Mouse (Mus musculus): ENCODE measurements around the gene Prss38. TPM values are rescaled to one million over a fixed set of nuclear protein-coding genes. Genes with fewer than 3 reads are reported as not detected.
"Not testable (repeated sequence)": the region's sequence is repeated elsewhere in the genome, so short reads cannot be mapped to it uniquely, and the experiment has no call there.

Gene Prss38
- polyA plus RNA-seq, 1 experiment from 2014 or later = not detected

DNA sequence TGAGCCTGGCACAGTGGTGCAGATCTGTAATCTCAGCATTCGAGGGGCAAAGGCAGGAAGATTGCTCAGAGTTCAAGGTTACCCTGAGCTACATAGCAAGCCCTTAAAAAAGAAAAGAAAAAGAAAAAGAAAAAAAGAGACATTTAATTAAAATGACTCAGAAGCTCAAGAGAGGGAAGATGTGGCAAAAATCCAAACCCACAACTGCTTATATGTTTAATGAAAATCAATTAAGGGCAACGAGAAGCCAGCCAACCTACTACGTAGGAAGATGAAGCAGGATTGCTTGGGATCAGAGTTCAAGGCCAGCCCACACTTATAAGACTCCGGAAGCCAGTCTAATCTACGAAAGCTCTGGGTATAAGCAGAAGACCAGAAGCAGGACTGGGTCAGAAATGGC, 19.0 kb upstream of the Prss38 start:
- peaks cover 5% of the 10 kb centered on the region; the same call in 1 of the 2 replicates for H3K4me1 ChIP-seq
- no peak overlapping the region for H3K4me3 ChIP-seq
- H3K9me3 ChIP-seq = no peaks in the 10 kb centered on the region
- no peak overlapping the region for H3K9ac ChIP-seq
- H3K4me2 ChIP-seq (replicated peaks) = no peak overlapping the region
- 96% methylated on average over 5 of the region's 5 CpGs for WGBS
- H3K27me3 ChIP-seq (replicated peaks) = no peaks in the 10 kb centered on the region
- no peaks in the 10 kb centered on the region for H3K36me3 ChIP-seq
- no peak for ATAC-seq (ENCODE audit: low FRiP score, low read depth)
- no peak overlapping the region for H3K27ac ChIP-seq

DNA sequence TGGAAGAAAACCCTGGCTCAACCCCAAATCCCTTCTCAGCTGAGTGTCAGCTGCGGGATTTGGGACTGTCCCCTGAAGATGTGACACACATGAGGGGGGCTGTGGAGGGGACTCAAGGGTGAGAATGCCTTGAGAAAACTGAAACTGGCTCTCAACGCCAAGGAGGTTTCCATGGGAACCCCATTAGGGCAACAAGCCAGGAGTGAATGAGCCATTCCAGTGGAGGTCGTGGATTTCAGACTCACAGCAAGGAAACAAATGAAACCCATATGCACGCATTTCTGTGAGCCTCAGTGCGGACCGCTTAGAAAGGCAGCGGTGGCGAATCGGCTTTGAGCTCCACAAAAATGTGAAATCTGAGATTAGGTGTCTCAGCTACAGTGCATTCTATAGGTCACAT, 18.1 kb upstream of the Prss38 start:
- Histone ChIP-seq H3K9ac (no peak overlapping the region), H3K27ac (no peak overlapping the region), H3K4me1 (peaks cover 5% of the 10 kb centered on the region), H3K9me3 (no peaks in the 10 kb centered on the region), H3K4me3 (no peak overlapping the region), H3K36me3 (no peaks in the 10 kb centered on the region), H3K4me2 (replicated peaks) (no peak overlapping the region), H3K27me3 (replicated peaks) (no peaks in the 10 kb centered on the region)
- no peak for ATAC-seq (ENCODE audit: low FRiP score, low read depth)
- WGBS = 46% methylated on average over 9 of the region's 9 CpGs

DNA sequence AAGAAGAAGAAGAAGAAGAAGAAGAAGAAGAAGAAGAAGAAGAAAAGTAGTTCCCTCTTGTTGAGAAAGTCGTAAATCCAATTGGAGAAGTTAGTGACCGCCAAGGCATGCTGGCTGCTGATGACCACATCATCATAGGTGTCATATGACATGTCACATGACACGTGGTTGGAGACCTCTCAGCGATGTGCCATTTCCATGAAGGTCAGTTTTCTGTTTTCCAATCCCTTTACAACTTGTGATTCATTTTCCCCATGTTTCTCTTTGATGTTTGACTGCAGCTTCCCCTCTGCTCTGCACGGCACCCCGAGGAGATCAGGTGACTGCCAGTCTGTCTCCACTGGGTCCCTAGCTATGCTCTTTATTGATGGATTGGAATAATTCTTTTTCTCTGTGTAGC, 16.8 kb upstream of the Prss38 start:
- Histone ChIP-seq H3K4me1 (peaks cover 5% of the 10 kb centered on the region), H3K9me3 (no peaks in the 10 kb centered on the region), H3K4me3 (no peak overlapping the region), H3K9ac (no peak overlapping the region), H3K36me3 (no peaks in the 10 kb centered on the region), H3K4me2 (replicated peaks) (no peak overlapping the region), H3K27ac (no peak overlapping the region), H3K27me3 (replicated peaks) (no peaks in the 10 kb centered on the region)
- ATAC-seq (ENCODE audit: low FRiP score, low read depth) = no peak
- WGBS = 61% methylated on average over 6 of the region's 6 CpGs

DNA sequence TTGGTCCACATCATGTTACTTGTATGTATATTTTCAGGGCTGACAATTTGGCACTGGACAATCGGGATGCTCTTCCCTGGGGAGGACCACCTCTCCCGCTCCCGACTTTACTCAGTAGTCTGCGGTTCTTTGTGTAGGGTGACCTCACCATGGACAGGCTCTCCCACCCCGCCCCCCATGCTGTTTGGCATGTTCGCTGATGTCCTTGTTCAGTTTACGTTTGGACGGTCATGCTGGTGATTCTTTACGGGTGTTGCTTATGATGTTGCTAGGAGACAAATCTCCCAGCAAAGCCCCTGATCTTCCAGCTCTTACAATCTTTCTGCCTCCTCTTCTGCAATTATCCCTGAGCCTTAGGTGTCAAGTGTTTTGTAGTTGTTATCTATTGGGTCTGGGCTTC, 15.0 kb upstream of the Prss38 start:
- 51% methylated on average over 9 of the region's 9 CpGs for WGBS

DNA sequence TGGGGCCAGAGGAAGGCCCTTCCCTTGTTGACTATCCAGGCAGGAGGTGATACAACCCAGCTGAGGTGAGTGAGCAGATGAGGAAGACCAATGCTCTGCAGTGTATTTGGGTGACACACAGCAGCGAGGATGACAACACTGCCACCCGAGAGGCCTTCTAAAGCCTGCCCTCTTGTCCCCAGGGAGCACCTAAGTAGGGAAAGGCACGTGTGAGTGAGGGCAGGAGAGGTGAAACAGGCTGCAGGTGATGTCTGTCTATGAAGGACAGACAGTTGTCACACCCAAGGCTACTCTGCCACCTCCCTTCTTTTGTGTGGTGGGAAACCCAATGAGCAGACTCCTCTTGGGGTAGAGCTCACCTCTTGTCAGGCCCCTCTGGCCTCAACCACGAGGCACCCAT, 14.2 kb upstream of the Prss38 start:
- no peak overlapping the region for H3K9ac ChIP-seq
- H3K27me3 ChIP-seq (replicated peaks) = no peaks in the 10 kb centered on the region
- H3K4me2 ChIP-seq (replicated peaks) = no peak overlapping the region
- H3K27ac ChIP-seq = no peak overlapping the region
- H3K36me3 ChIP-seq = no peaks in the 10 kb centered on the region
- H3K4me1 ChIP-seq = peaks cover 11% of the 10 kb centered on the region
- no peak for ATAC-seq (ENCODE audit: low FRiP score, low read depth)
- no peaks in the 10 kb centered on the region for H3K9me3 ChIP-seq
- 73% methylated on average over 4 of the region's 4 CpGs for WGBS
- H3K4me3 ChIP-seq = no peak overlapping the region

More for the DNA sequence above, 15.0 kb upstream of the Prss38 start:
- H3K27ac ChIP-seq = no peak overlapping the region
- no peak overlapping the region for H3K9ac ChIP-seq
- no peak overlapping the region for H3K4me2 ChIP-seq (replicated peaks)
- no peak for ATAC-seq (ENCODE audit: low FRiP score, low read depth)
- H3K4me3 ChIP-seq = no peak overlapping the region
- H3K4me1 ChIP-seq = peaks cover 5% of the 10 kb centered on the region
- H3K27me3 ChIP-seq (replicated peaks) = no peaks in the 10 kb centered on the region
- H3K9me3 ChIP-seq = no peaks in the 10 kb centered on the region
- H3K36me3 ChIP-seq = no peaks in the 10 kb centered on the region

DNA sequence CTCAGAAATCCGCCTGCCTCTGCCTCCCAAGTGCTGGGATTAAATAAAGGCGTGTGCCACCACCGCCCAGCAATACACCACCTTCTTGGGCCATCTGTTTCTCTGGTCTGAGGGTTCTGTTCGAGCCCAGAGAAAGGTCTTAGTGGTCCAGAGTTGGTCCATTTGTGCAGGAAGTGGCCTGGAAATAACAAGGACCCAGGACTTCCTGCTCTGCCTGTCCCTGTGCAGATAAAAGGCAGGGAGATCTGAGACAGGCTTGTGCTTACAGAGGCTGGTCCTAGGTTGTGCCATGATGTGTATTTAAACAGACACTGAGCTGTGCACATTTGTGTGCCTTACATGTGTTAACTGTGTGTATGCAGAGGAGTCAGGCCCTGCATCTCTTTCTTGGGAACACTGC, 13.3 kb upstream of the Prss38 start:
- ATAC-seq (ENCODE audit: low FRiP score, low read depth) = no peak

DNA sequence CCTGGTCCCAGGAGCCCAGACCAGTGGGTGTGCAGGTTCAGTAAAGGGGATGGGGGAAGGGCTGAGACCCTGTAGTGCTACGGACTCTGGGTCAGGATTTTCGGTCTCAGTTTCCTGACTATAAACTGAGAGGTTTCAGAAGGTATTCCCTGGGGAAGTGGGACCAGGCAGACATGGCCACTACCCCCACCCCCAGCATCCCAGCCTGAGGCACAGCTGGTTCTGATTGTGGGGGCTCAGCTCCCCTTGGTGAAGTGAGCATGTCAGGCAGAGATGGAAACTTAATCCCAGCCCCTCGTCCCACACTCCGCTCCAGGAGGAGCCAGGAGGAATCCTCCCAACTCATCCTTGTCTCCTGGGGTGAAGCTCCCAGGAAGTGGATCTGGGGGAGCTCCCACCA, 12.0 kb upstream of the Prss38 start:
- WGBS = 69% methylated on average over 4 of the region's 4 CpGs

More for the DNA sequence above, 13.3 kb upstream of the Prss38 start:
- Histone ChIP-seq H3K36me3 (no peaks in the 10 kb centered on the region), H3K4me3 (no peak overlapping the region), H3K4me2 (replicated peaks) (no peak overlapping the region), H3K9me3 (no peaks in the 10 kb centered on the region), H3K9ac (no peak overlapping the region), H3K27ac (no peak overlapping the region), H3K4me1 (peaks cover 11% of the 10 kb centered on the region), H3K27me3 (replicated peaks) (no peaks in the 10 kb centered on the region)
- WGBS = 82% methylated on average over 4 of the region's 4 CpGs

DNA sequence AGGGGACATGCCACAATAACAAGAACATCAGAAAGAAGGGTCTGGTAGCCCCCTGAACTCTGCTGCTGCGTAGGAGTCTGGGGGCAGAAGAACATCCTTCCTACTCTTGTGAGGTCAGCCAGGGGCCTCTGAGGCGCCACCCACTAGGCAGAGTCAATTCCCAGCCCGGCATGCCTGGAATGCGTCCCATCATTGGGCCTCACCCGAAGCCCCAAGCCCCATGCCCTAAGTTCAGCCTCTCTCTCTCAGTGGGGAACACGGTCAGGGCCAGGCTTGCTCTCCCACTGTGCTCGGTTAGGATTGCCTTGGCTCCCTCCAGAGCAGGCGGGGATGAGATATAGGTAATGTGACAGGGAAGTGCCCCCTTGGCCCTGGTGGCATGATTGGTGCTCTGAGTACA, 9.7 kb upstream of the Prss38 start:
- H3K4me3 ChIP-seq = no peak overlapping the region
- H3K36me3 ChIP-seq = no peaks in the 10 kb centered on the region
- WGBS = 6% methylated on average over 8 of the region's 8 CpGs
- H3K27me3 ChIP-seq (replicated peaks) = no peaks in the 10 kb centered on the region
- H3K27ac ChIP-seq = no peak overlapping the region
- no peak overlapping the region for H3K4me2 ChIP-seq (replicated peaks)
- no peaks in the 10 kb centered on the region for H3K9me3 ChIP-seq
- ATAC-seq (ENCODE audit: low FRiP score, low read depth) = no peak
- no peak overlapping the region for H3K9ac ChIP-seq
- H3K4me1 ChIP-seq = peaks cover 7% of the 10 kb centered on the region

More for the DNA sequence above, 12.0 kb upstream of the Prss38 start:
- peaks cover 7% of the 10 kb centered on the region for H3K4me1 ChIP-seq
- H3K4me3 ChIP-seq = no peak overlapping the region
- no peaks in the 10 kb centered on the region for H3K9me3 ChIP-seq
- H3K27ac ChIP-seq = no peak overlapping the region
- H3K9ac ChIP-seq = no peak overlapping the region
- no peak for ATAC-seq (ENCODE audit: low FRiP score, low read depth)
- H3K27me3 ChIP-seq (replicated peaks) = no peaks in the 10 kb centered on the region
- no peak overlapping the region for H3K4me2 ChIP-seq (replicated peaks)
- H3K36me3 ChIP-seq = no peaks in the 10 kb centered on the region

DNA sequence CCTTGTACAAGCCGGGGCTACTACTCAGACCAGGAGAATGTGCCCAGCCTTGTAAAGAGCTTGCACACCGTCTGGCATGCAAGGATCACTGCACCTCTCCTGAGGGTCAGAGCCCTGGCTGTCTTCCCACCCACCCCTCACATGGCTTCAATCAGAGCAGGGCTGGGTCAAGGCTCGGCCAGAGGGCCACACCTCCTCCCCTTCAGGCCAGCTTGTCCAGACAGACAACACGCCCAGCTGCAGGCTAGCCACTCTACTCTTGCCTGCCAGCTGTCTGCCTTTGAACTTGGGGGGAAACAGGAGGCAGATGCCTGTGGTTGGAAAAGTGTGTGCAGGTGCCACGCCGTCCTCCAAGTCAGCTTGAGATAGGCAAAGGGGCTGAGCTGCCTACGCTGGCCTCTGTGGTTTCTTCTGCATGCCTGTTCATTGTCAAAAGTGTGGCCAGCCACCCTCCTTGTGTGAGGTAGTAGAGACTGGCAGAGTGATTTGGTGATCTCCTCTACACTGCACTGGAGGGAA, 9.0 kb upstream of the Prss38 start:
- no peak overlapping the region for H3K9ac ChIP-seq
- H3K9me3 ChIP-seq = no peaks in the 10 kb centered on the region
- no peak overlapping the region for H3K27ac ChIP-seq
- peaks cover 7% of the 10 kb centered on the region for H3K4me1 ChIP-seq
- no peak for ATAC-seq (ENCODE audit: low FRiP score, low read depth)
- no peaks in the 10 kb centered on the region for H3K36me3 ChIP-seq
- no peak overlapping the region for H3K4me2 ChIP-seq (replicated peaks)
- 46% methylated on average over 7 of the region's 7 CpGs for WGBS
- H3K4me3 ChIP-seq = no peak overlapping the region
- H3K27me3 ChIP-seq (replicated peaks) = no peaks in the 10 kb centered on the region

DNA sequence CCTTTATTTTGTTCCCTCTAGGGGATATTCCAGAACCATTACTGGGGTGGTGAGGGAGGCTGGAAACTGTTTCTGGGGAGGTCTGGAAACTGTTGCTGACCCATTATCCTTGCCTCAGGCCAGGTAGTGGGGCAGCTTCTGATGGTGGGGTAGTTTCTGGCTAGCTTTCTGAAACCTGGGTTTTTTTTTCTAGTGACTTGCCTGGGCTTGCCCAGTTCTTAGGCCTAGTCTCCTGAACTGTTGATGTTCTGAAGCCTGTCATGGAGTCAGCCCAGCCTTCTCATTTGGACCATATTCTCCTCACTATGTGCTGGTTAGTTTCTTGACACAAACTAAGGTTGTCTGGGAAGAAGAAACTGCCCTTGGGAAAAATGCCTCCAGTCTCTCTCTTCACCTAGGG, 4.1 kb upstream of the Prss38 start:
- Histone ChIP-seq H3K4me2 (replicated peaks) (no peak overlapping the region), H3K9ac (no peak overlapping the region), H3K36me3 (no peaks in the 10 kb centered on the region), H3K9me3 (no peaks in the 10 kb centered on the region), H3K4me3 (no peak overlapping the region), H3K4me1 (no peaks in the 10 kb centered on the region), H3K27me3 (replicated peaks) (no peaks in the 10 kb centered on the region), H3K27ac (no peak overlapping the region)
- ATAC-seq (ENCODE audit: low FRiP score, low read depth) = no peak

DNA sequence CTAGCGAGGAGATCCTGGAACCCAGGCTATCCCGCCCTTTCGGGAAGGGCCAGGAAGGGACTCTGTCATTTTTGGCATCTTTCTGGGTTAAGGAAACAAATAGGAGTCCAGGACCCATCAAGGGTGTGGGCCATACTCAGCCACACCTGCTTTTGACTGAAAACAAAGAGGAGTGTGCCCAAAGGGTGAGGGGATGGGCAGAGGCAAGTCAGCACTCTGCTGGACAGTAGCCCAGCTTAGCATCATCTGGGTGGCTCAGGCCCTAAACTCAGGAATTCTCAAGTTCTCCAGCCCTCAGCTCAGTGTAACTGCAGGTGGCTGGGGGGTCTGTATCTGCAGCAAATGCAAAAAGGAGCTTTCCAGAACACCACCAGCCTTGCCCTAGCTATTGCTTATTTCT, 2.5 kb upstream of the Prss38 start:
- no peak overlapping the region for H3K27ac ChIP-seq
- H3K36me3 ChIP-seq = no peaks in the 10 kb centered on the region
- no peaks in the 10 kb centered on the region for H3K27me3 ChIP-seq (replicated peaks)
- no peak overlapping the region for H3K4me3 ChIP-seq
- H3K9ac ChIP-seq = no peak overlapping the region
- H3K4me2 ChIP-seq (replicated peaks) = no peak overlapping the region
- ATAC-seq (ENCODE audit: low FRiP score, low read depth) = no peak
- 85% methylated on average over 3 of the region's 3 CpGs for WGBS
- H3K9me3 ChIP-seq = no peaks in the 10 kb centered on the region
- no peaks in the 10 kb centered on the region for H3K4me1 ChIP-seq

DNA sequence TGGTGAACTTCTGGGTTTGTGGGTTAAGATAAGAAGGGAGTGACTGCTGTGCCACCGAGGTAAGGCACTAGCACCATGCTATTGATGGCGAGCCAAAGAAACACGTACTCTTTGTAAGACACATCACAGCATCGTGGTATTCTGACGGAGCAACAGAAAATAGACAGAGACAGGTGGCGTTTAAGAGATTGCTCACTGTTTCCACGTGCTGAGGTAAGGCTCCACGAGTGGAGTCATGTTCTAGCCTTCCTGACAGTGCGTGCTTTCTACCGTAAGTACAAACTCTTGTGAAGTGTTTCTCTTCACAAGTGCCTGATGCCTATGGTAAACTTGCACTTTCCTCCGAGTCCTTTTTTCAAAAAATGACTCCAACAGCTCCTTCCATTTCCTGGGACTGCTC, 5.6 kb downstream of the Prss38 start:
- 85% methylated on average over 11 of the region's 11 CpGs for WGBS
- Histone ChIP-seq H3K9me3 (no peaks in the 10 kb centered on the region), H3K9ac (no peak overlapping the region), H3K4me2 (replicated peaks) (no peak overlapping the region), H3K27ac (no peak overlapping the region), H3K4me1 (peaks cover 11% of the 10 kb centered on the region; the same call in 1 of the 2 replicates), H3K36me3 (no peaks in the 10 kb centered on the region), H3K27me3 (replicated peaks) (no peaks in the 10 kb centered on the region), H3K4me3 (no peak overlapping the region)
- no peak for ATAC-seq (ENCODE audit: low FRiP score, low read depth)

DNA sequence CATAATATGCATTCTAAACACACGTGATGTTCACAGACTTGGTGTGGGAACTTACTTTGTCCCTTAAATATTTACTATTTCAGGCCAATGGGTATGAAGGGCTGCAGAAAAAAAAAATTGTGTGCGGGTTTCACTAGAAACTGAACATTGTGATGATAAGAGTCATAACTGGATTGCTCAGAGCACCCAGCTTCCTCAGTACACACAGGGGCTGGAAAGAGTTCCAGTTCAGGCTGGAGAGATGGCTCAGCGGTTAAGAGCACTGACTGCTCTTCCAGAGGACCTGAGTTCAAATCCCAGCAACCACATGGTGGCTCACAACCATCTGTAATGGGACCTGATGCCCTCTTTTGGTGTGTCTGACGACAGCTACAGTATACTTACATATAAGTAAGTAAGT, 7.5 kb downstream of the Prss38 start:
- 82% methylated on average over 4 of the region's 4 CpGs for WGBS
- not testable (repeated sequence) for H3K4me3 ChIP-seq

More for the DNA sequence above, 7.5 kb downstream of the Prss38 start:
- not testable (repeated sequence) for H3K9ac ChIP-seq; H3K27ac ChIP-seq; H3K27me3 ChIP-seq (replicated peaks); H3K9me3 ChIP-seq; H3K4me2 ChIP-seq (replicated peaks); H3K36me3 ChIP-seq; ATAC-seq (ENCODE audit: low FRiP score, low read depth)
- H3K4me1 ChIP-seq = peaks cover 17% of the 10 kb centered on the region

Data from neural tube, embryonic 12.5 days (tissue).